Mouse (Mus musculus) lung, adult 2 months (tissue): ENCODE measurements around the gene Slc26a10. TPM values are rescaled to one million over a fixed set of nuclear protein-coding genes. Genes with fewer than 3 reads are reported as not detected.

Experiments used
- DNase-seq: peaks from one replicate; pipeline ENCODE4 v3.0.0; 2022
- H3K4me1 ChIP-seq: fragments of 200-500 bp; 2 replicates; pipeline ENCODE4 v1.6.1; 2011; ENCODE audit warnings: low read length; ENCODE audit not compliant: control insufficient read depth, insufficient read depth
- H3K4me3 ChIP-seq: fragments of 200-500 bp; replicated peaks from 2 replicates; pipeline ENCODE3; 2011; ENCODE audit warnings: low read depth, mild to moderate bottlenecking, control low read depth, low read length; ENCODE audit errors: extremely low read depth
- CTCF ChIP-seq: fragments of 200-500 bp; IDR thresholded peaks from 2 replicates; pipeline ENCODE4 v1.5.1; 2011; ENCODE audit warnings: mild to moderate bottlenecking, low read length, control low read depth; ENCODE audit not compliant: insufficient read depth
- POLR2A ChIP-seq: fragments of 200-500 bp; IDR thresholded peaks from 2 replicates; pipeline ENCODE4 v1.6.1; 2011; ENCODE audit warnings: low read depth, mild to moderate bottlenecking, control low read depth, low read length, borderline replicate concordance; ENCODE audit errors: extremely low read depth
- WGBS: fragments of 180-500 bp; shearing (Covaris S2); methylation state at CpG from one replicate; pipeline ENCODE4 v1.1.7; 2018; 5-methylcytosine and 5-hydroxymethylcytosine counted together
- polyA plus RNA-seq: library from polyadenylated mRNA; depleted of rRNA; stranded (reverse); fragments of >200 nt; gene quantifications from 2 replicates; pipeline ENCODE4 v1.2.3, GENCODE M21; 2012; rRNA removed

The Slc26a10 gene
- polyA plus RNA-seq = 3.5 and 7.4 TPM in 2 replicates

GRCm38 (mm10) chr10:127179871-127180694 is at the start of gene Slc26a10:
Gene Slc26a10, minus strand, starts transcription at chr10:127180645.
- H3K4me1 ChIP-seq = peaks cover 3% of the 10 kb centered on the region; the same call in 1 of the 2 replicates
- WGBS = 6% methylated on average over 34 of the region's 34 CpGs
- no peak for DNase-seq
- no peak for TF ChIP-seq POLR2A
- TF ChIP-seq CTCF = no peak
- peak within 1 kb of the TSS; percentile 6 for H3K4me3 ChIP-seq

- H3K4me3 ChIP-seq = no peak overlapping the region
- no peaks in the 10 kb centered on the region for H3K4me1 ChIP-seq
- TF ChIP-seq CTCF (no peak), POLR2A (no peak)
- 22% methylated on average over 4 of the region's 4 CpGs for WGBS
- DNase-seq = no peak
Observed at GRCm38 (mm10) chr10:127228897-127229296, 48.5 kb upstream of the Slc26a10 start.

DNA sequence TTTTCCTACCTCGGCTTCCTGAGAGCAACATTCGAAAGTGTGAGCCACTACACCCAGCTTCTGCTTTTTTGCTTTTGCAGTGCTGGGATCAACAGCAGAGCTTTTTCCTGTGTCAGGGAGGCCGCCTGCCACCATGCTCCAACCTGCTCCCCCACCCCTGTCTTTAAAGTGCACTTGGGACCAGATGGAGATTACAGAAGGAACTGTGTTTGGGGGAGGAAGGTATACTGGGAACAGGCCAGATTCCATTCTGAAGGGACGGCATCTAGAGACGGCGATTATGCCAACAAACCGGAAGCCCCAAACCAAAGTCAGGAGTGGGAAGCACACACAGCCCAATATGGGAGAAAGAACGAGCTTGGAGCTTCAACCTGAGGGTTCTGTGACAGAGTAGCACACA is 46.7 kb upstream of the Slc26a10 start:
- 74% methylated on average over 8 of the region's 8 CpGs for WGBS
- TF ChIP-seq CTCF (no peak), POLR2A (no peak)
- no peaks in the 10 kb centered on the region for H3K4me1 ChIP-seq
- DNase-seq = no peak
- H3K4me3 ChIP-seq = no peak overlapping the region

- Histone ChIP-seq H3K4me3 (no peak overlapping the region), H3K4me1 (no peaks in the 10 kb centered on the region)
- TF ChIP-seq POLR2A (no peak), CTCF (peak; percentile 50)
- 68% methylated on average over 8 of the region's 8 CpGs for WGBS
- no peak for DNase-seq
Observed at GRCm38 (mm10) chr10:127226318-127226895, 46.0 kb upstream of the Slc26a10 start.

- Histone ChIP-seq H3K4me1 (no peaks in the 10 kb centered on the region), H3K4me3 (no peak overlapping the region)
- 34% methylated on average over 10 of the region's 10 CpGs for WGBS
- no peak for DNase-seq
- TF ChIP-seq POLR2A = no peak
- TF ChIP-seq CTCF = no peak
Observed at GRCm38 (mm10) chr10:127225732-127226131, 45.3 kb upstream of the Slc26a10 start.

DNA sequence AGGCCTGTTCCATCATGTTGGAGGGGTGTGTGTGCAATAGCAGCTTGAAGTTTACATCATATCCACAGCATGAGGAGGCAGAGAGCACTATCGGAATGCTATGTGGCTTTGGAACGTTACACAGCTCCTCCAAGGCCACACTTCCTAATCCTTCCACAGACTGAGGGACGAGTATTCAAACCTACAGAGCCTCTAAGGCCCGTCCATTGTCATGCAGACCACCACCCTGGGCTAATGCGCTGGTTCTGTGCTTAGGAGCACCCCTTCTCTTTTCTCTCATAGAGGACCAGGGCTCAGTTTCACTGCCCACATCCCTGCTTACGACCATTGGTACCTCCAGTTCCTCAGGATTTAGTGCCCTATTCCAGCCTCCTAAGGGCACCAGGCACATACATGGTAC is 44.8 kb upstream of the Slc26a10 start:
- TF ChIP-seq POLR2A (no peak), CTCF (no peak)
- WGBS = 58% methylated on average over 6 of the region's 6 CpGs
- DNase-seq = no peak
- H3K4me1 ChIP-seq = no peaks in the 10 kb centered on the region
- H3K4me3 ChIP-seq = no peak overlapping the region

DNA sequence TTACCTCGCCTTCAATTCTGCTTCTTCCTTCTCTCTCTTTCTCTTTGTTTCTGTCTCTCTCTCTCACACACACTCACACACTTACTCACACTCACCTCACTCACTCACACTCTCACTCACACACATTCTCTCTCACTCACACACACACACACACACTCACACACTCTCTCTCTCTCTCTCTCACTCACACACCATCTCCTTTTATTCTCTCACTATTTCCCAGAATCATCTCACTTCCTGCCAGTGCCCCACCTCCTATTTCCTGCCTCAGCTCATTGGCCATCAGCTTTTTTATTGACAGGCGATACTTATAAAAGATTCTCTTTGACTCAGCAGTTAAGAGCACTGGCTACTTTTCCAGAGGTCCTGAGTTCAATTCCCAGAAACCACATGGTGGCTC is 37.9 kb upstream of the Slc26a10 start:
- WGBS = 79% methylated on average over 2 of the region's 2 CpGs
- TF ChIP-seq CTCF = no peak
- TF ChIP-seq POLR2A = no peak
- no peak for DNase-seq
- Histone ChIP-seq H3K4me1 (no peaks in the 10 kb centered on the region), H3K4me3 (no peak overlapping the region)

- DNase-seq = no peak
- Histone ChIP-seq H3K4me3 (no peak overlapping the region), H3K4me1 (no peaks in the 10 kb centered on the region)
- TF ChIP-seq POLR2A = no peak
- TF ChIP-seq CTCF = no peak
Observed at GRCm38 (mm10) chr10:127217177-127217576, 36.7 kb upstream of the Slc26a10 start.

DNA sequence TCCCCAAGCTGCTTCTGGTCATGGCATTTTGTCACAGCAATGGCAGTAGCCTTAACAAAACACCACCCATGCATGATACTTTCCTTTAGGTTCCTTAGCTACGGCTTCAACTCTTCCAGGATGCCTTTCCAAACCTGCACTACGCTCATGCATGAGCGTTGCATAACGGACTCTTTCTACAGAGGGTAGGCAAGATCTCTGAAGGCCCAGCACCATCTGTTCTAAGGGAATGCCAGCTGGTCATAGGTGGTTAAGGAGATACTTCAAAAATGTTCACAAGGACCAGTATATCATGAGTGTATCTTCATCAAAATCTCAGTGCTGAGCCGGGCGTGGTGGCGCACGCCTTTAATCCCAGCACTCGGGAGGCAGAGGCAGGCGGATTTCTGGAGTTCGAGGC is 36.0 kb upstream of the Slc26a10 start:
- H3K4me1 ChIP-seq = no peaks in the 10 kb centered on the region
- WGBS = 95% methylated on average over 11 of the region's 11 CpGs
- H3K4me3 ChIP-seq = no peak overlapping the region
- TF ChIP-seq POLR2A (no peak), CTCF (no peak)
- no peak for DNase-seq

- Histone ChIP-seq H3K4me3 (no peak overlapping the region), H3K4me1 (peaks cover 4% of the 10 kb centered on the region; the same call in 1 of the 2 replicates)
- no peak for DNase-seq
- 24% methylated on average over 1 of the region's 1 CpGs for WGBS
- TF ChIP-seq POLR2A (no peak), CTCF (no peak)
Observed at GRCm38 (mm10) chr10:127214422-127214803, 34.0 kb upstream of the Slc26a10 start.
